10 mouse cellular contexts compared by ENCODE assay signal in the genomic region with DNA sequence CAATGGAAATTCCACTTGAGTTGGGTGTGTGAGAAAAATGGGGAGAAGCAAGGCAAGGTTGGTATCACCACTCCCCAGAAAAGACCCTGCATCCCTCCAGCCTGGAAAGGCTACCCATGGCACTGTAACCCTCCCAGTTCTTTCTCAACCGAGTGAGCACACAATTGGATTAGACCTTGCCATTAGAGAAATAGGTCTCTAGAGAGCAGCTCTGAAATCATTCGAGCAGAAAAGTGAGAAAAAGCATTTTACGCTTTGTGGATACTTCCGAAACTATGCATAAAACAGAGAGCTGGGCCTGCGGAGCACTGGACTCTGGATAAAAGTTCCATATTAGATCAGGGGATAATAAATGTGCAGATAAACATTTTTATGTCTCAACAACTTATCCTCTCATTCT.
"Had no signal": no experiment of that assay in that cellular context is flagged by ENCODE, and none has a peak within 500 bp of the region (broad histone marks: within the 10 kb centered on the region; RNA-seq: fewer than 3 reads in every experiment).

No protein-coding gene starts in this region.

- H3K36me3 ChIP-seq: intestine, embryonic 15.5 days; limb, embryonic 13.5 days had no signal

- H3K4me1 ChIP-seq: intestine, embryonic 15.5 days had no signal

- H3K9ac ChIP-seq: intestine, embryonic 15.5 days; limb, embryonic 13.5 days; liver, embryonic 14.5 days had no signal

- H3K4me2 ChIP-seq: intestine, embryonic 15.5 days; limb, embryonic 13.5 days had no signal

- DNase-seq: kidney, adult 18-20 months; kidney, postnatal 4 days; lung, adult 18-20 months; right cerebral cortex, postnatal 14 days; thymus, postnatal 4 days had no signal

- H3K9me3 ChIP-seq: intestine, embryonic 15.5 days; limb, embryonic 13.5 days had no signal

- H3K27me3 ChIP-seq: intestine, embryonic 15.5 days; limb, embryonic 13.5 days had no signal

- H3K27ac ChIP-seq: intestine, embryonic 15.5 days; layer of hippocampus, adult 2 months; limb, embryonic 13.5 days; liver, embryonic 14.5 days had no signal

- H3K4me3 ChIP-seq: intestine, embryonic 15.5 days; layer of hippocampus, adult 2 months; limb, embryonic 13.5 days had no signal

- ATAC-seq: intestine, embryonic 15.5 days; midbrain, embryonic 16.5 days had no signal
